Mouse (Mus musculus) forebrain, embryonic 13.5 days (tissue): ENCODE measurements around the gene Olig1. TPM values are rescaled to one million over a fixed set of nuclear protein-coding genes. Genes with fewer than 3 reads are reported as not detected.

Source experiments
- polyA plus RNA-seq: library from polyadenylated mRNA; unstranded; fragments of >200 nt; fragmentation: Nextera tagmentation; extraction: Ambion mirVana; gene quantifications from 2 replicates; pipeline ENCODE4 v1.2.1, GENCODE M21; 2015

The Olig1 gene
- polyA plus RNA-seq, 1 experiment from 2014 or later = 7.5 TPM

Other genes starting within 250 kb of the Olig1 start
- gene Paxbp1, start 225.2 kb upstream of the Olig1 start, polyA plus RNA-seq = 75.8 and 77.1 TPM in 2 replicates
- 0.68 and 0.93 TPM in 2 replicates for gene 4932438H23Rik, start 174.7 kb upstream of the Olig1 start, polyA plus RNA-seq
- 6.3 and 8.4 TPM in 2 replicates for gene Olig2, start 44.3 kb upstream of the Olig1 start, polyA plus RNA-seq
- 29.8 and 32.5 TPM in 2 replicates for gene Ifnar2, start 103.0 kb downstream of the Olig1 start, polyA plus RNA-seq
- gene Gm21970, start 121.9 kb downstream of the Olig1 start, polyA plus RNA-seq = not detected in 2 replicates
- gene Il10rb, start 136.4 kb downstream of the Olig1 start, polyA plus RNA-seq = 5.9 TPM in 2 replicates
- 45.9 and 47.4 TPM in 2 replicates for gene Ifnar1, start 215.5 kb downstream of the Olig1 start, polyA plus RNA-seq